Mouse (Mus musculus): ENCODE data around the gene Uhrf1bp1. TPM values are rescaled to one million over a fixed set of nuclear protein-coding genes. Genes with fewer than 3 reads are reported as not detected.

Gene Uhrf1bp1
- total and polyA plus RNA-seq, 3 experiments: 5.3 to 19.4 (median 14.7) TPM

DNA sequence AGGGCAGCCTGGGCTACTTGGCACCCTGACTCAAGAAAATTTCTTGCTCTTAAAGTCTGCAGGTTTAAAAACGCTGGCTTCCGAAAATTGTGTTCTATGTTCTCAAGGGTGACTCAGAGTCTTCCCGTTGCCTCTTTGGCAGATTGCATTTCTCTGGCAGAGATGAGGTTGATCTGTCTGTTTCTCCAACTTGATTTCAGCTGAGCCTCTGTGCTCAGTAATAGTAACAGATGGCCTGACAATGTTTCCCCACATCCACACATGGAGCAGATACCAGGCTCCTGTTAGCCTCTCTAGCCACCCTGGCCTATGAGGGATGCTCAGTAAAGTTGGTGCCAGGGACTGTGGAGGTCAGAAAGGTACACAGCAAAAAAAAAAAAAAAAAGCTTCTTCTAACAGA, 15.6 kb downstream of the Uhrf1bp1 start:
- Histone ChIP-seq H3K9ac (ENCODE audit: low read depth, low read length) (no peak overlapping the region), H3K79me2 (replicated peaks; ENCODE audit: control insufficient read depth, insufficient read depth, low read length) (no peaks in the 10 kb centered on the region; the same call in 1 of the 2 replicates), H3K36me3 (ENCODE audit: control insufficient read depth, insufficient read depth, low read length) (no peaks in the 10 kb centered on the region), H3K4me1 (ENCODE audit: control insufficient read depth, insufficient read depth, low read length) (no peaks in the 10 kb centered on the region), H3K27me3 (ENCODE audit: control insufficient read depth, insufficient read depth, low read length) (no peaks in the 10 kb centered on the region), H3K27ac (no peak overlapping the region), H3K4me3 (no peak overlapping the region)
- TF ChIP-seq POLR2A (IDR thresholded peaks at IDR 0.05; ENCODE audit: insufficient read depth, low read depth, low read length): no peak
- no peak for TF ChIP-seq EP300 (IDR thresholded peaks at IDR 0.05; ENCODE audit: insufficient read depth, low read depth, low read length)
- no peak for TF ChIP-seq CTCF (IDR thresholded peaks at IDR 0.05)
- 73% methylated on average over 3 of the region's 3 CpGs for WGBS
- intact Hi-C loops (cut with DNase I): no loop called here
- DNase-seq: no peak

DNA sequence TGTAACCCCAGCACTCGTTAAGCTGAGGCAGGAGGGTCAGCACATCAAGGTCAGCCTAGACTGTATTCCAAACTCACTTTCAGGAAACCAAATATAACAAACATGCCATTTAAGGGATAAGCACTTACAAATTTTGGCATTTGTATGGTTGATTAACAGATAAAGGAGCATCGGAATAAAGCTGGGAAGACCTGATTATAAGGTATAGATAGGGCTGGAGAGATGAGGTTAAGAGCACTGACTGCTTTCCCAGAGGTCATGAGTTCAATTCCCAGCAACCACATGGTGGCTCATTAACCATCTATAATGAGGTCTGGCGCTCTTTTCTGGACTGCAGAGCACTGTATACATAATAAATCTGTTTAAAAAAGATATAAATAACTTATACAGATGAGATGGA, 17.3 kb downstream of the Uhrf1bp1 start:
- Histone ChIP-seq H3K9ac (ENCODE audit: low read depth, low read length) (no peak overlapping the region), H3K27ac (no peak overlapping the region), H3K79me2 (replicated peaks; ENCODE audit: control insufficient read depth, insufficient read depth, low read length) (no peaks in the 10 kb centered on the region; the same call in 1 of the 2 replicates), H3K4me1 (ENCODE audit: control insufficient read depth, insufficient read depth, low read length) (no peaks in the 10 kb centered on the region), H3K36me3 (ENCODE audit: control insufficient read depth, insufficient read depth, low read length) (no peaks in the 10 kb centered on the region), H3K4me3 (no peak overlapping the region), H3K27me3 (ENCODE audit: control insufficient read depth, insufficient read depth, low read length) (no peaks in the 10 kb centered on the region)
- no peak for DNase-seq
- WGBS: 61% methylated on average over 3 of the region's 3 CpGs
- intact Hi-C loops (cut with DNase I): no loop called here
- TF ChIP-seq CTCF (IDR thresholded peaks at IDR 0.05) (no peak), POLR2A (IDR thresholded peaks at IDR 0.05; ENCODE audit: insufficient read depth, low read depth, low read length) (no peak), EP300 (IDR thresholded peaks at IDR 0.05; ENCODE audit: insufficient read depth, low read depth, low read length) (no peak)

DNA sequence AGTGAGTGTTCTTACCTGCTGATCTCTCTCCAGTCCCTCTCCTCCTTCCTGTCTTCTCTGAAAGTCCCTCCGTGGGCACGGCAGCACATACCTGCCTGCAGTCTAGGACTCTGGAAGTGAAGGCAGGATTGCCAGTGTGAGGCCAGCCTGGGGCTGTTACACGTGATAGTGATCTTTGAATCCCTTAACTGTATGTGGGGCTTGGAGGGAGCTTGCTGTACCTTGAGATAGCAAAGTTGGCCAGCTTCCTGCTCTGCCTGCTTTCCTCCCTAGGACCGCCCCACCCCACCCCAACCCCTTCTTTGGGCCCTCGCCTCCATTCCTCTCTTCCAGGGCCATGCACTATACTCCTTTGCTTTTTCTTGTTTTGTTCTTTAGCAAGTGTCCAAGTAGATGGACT, 18.3 kb downstream of the Uhrf1bp1 start:
- Histone ChIP-seq H3K27me3 (ENCODE audit: control insufficient read depth, insufficient read depth, low read length) (no peaks in the 10 kb centered on the region), H3K9ac (ENCODE audit: low read depth, low read length) (no peak overlapping the region), H3K4me3 (no peak overlapping the region), H3K4me1 (ENCODE audit: control insufficient read depth, insufficient read depth, low read length) (no peaks in the 10 kb centered on the region), H3K79me2 (replicated peaks; ENCODE audit: control insufficient read depth, insufficient read depth, low read length) (no peaks in the 10 kb centered on the region; the same call in 1 of the 2 replicates), H3K36me3 (ENCODE audit: control insufficient read depth, insufficient read depth, low read length) (no peaks in the 10 kb centered on the region), H3K27ac (no peak overlapping the region)
- TF ChIP-seq POLR2A (IDR thresholded peaks at IDR 0.05; ENCODE audit: insufficient read depth, low read depth, low read length): no peak
- TF ChIP-seq EP300 (IDR thresholded peaks at IDR 0.05; ENCODE audit: insufficient read depth, low read depth, low read length): no peak
- no peak for TF ChIP-seq CTCF (IDR thresholded peaks at IDR 0.05)
- intact Hi-C loops (cut with DNase I): no loop called here
- 47% methylated on average over 5 of the region's 5 CpGs for WGBS
- no peak for DNase-seq

DNA sequence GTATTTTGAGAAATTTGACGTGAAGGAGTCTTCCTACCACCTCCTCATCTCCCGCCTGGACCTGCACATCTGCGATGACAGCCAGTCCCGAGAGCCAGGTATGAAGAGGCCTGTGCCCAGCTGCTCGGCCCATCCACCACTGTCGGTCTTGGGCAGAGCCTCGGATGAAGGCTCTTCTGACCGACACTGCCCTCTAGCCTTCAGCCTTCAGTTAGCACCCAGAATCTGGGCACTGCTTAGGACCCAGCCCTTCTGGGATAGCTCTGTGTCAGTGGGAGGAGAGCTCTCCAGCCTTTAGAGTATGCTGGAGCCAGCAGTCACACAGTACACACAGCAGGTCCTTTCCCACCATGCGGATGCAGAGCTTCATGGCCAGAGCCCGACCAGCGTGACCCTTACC, 25.3 kb downstream of the Uhrf1bp1 start:
- 55% methylated on average over 11 of the region's 11 CpGs for WGBS
- peak in 1 of 2 experiments; percentile 18 for DNase-seq
- intact Hi-C loops (cut with DNase I): loop anchor here (10.0 kb wide), 1 partner anchor 227 kb away; the partner anchor contains the start of gene Pacsin1

DNA sequence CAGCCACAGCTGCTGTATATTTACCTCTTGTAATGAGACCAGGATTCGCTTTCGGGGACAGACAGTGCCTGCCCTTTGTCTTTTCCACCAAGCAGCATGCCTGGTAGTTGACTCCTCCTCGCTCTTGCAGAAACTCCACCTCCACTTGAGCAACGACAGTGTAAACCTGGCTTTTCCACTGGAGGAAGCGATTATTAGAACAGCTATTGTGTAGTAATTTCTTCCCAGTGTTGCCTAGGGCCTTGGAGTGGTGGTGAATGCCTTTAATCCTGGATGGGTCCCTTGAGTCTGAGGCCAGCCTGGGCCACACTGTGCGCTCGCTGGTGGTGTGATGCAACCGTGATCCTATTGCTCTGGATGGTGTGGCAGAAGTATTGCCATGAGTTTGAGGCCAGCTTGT, 26.9 kb downstream of the Uhrf1bp1 start:
- no peaks in the 10 kb centered on the region; the same call in 1 of the 2 replicates for H3K4me1 ChIP-seq (ENCODE audit: control insufficient read depth, insufficient read depth, low read length)
- DNase-seq: no peak
- no peaks in the 10 kb centered on the region for H3K79me2 ChIP-seq (replicated peaks; ENCODE audit: control insufficient read depth, insufficient read depth, low read length)
- no peaks in the 10 kb centered on the region for H3K27me3 ChIP-seq (ENCODE audit: control insufficient read depth, insufficient read depth, low read length)
- TF ChIP-seq EP300 (IDR thresholded peaks at IDR 0.05; ENCODE audit: insufficient read depth, low read depth, low read length) (no peak), CTCF (IDR thresholded peaks at IDR 0.05) (no peak), POLR2A (IDR thresholded peaks at IDR 0.05; ENCODE audit: insufficient read depth, low read depth, low read length) (no peak)
- no peaks in the 10 kb centered on the region for H3K36me3 ChIP-seq (ENCODE audit: control insufficient read depth, insufficient read depth, low read length)
- 89% methylated on average over 8 of the region's 8 CpGs for WGBS
- intact Hi-C loops (cut with DNase I): loop anchor here (10.0 kb wide), 1 partner anchor 228 kb away; the partner anchor contains the start of gene Pacsin1
- H3K27ac ChIP-seq: no peak overlapping the region
- H3K4me3 ChIP-seq: no peak overlapping the region
- H3K9ac ChIP-seq (ENCODE audit: low read depth, low read length): no peak overlapping the region

More for the DNA sequence above, 25.3 kb downstream of the Uhrf1bp1 start:
- Histone ChIP-seq H3K27ac (no peak overlapping the region), H3K4me1 (ENCODE audit: control insufficient read depth, insufficient read depth, low read length) (no peaks in the 10 kb centered on the region), H3K4me3 (no peak overlapping the region), H3K27me3 (ENCODE audit: control insufficient read depth, insufficient read depth, low read length) (no peaks in the 10 kb centered on the region), H3K9ac (ENCODE audit: low read depth, low read length) (no peak overlapping the region), H3K36me3 (ENCODE audit: control insufficient read depth, insufficient read depth, low read length) (no peaks in the 10 kb centered on the region), H3K79me2 (replicated peaks; ENCODE audit: control insufficient read depth, insufficient read depth, low read length) (no peaks in the 10 kb centered on the region)
- TF ChIP-seq POLR2A (IDR thresholded peaks at IDR 0.05; ENCODE audit: insufficient read depth, low read depth, low read length) (no peak), EP300 (IDR thresholded peaks at IDR 0.05; ENCODE audit: insufficient read depth, low read depth, low read length) (no peak), CTCF (IDR thresholded peaks at IDR 0.05) (peak; percentile 59)

DNA sequence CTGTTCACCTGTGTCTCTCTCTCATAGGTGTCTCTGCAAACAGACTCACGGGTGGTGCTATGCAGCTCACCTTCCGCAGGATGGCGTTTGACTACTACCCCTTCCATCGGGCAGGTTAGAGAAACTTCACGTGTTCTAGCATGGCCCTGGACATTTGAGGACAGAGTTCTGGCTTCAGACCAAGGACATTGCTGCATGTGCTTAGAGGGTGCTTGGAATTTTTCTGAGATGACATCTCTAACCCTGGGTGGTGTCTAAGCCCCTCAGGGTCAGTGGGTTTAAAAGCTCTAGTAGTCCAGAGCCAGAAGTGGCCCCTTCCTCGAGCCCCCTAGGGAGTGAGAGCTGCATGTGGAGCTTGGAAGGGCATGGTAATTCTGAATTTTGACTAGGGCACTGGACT, 27.8 kb downstream of the Uhrf1bp1 start:
- no peaks in the 10 kb centered on the region for H3K27me3 ChIP-seq (ENCODE audit: control insufficient read depth, insufficient read depth, low read length)
- H3K4me1 ChIP-seq (ENCODE audit: control insufficient read depth, insufficient read depth, low read length): no peaks in the 10 kb centered on the region; the same call in 1 of the 2 replicates
- no peak overlapping the region for H3K9ac ChIP-seq (ENCODE audit: low read depth, low read length)
- TF ChIP-seq POLR2A (IDR thresholded peaks at IDR 0.05; ENCODE audit: insufficient read depth, low read depth, low read length) (no peak), EP300 (IDR thresholded peaks at IDR 0.05; ENCODE audit: insufficient read depth, low read depth, low read length) (no peak), CTCF (IDR thresholded peaks at IDR 0.05) (no peak)
- H3K27ac ChIP-seq: no peak overlapping the region
- intact Hi-C loops (cut with DNase I): loop anchor here (10.0 kb wide), 1 partner anchor 229 kb away; the partner anchor contains the start of gene Pacsin1
- WGBS: 83% methylated on average over 6 of the region's 6 CpGs
- no peaks in the 10 kb centered on the region for H3K36me3 ChIP-seq (ENCODE audit: control insufficient read depth, insufficient read depth, low read length)
- H3K79me2 ChIP-seq (replicated peaks; ENCODE audit: control insufficient read depth, insufficient read depth, low read length): no peaks in the 10 kb centered on the region
- no peak for DNase-seq
- H3K4me3 ChIP-seq: no peak overlapping the region
